Mouse (Mus musculus) lung, adult 2 months (tissue): Measurements from ENCODE around the gene Ankrd2.

Experiments
- CTCF ChIP-seq: fragments of 200-500 bp; IDR thresholded peaks from 2 replicates; pipeline ENCODE4 v1.5.1; 2011; ENCODE audit warnings: mild to moderate bottlenecking, low read length, control low read depth; ENCODE audit not compliant: insufficient read depth
- POLR2A ChIP-seq: fragments of 200-500 bp; IDR thresholded peaks from 2 replicates; pipeline ENCODE4 v1.6.1; 2011; ENCODE audit warnings: low read depth, mild to moderate bottlenecking, control low read depth, low read length, borderline replicate concordance; ENCODE audit errors: extremely low read depth

GRCm38 (mm10) chr19:42000446-42000958 lies 35.3 kb upstream of the Ankrd2 start:
- TF ChIP-seq POLR2A (no peak), CTCF (no peak)
